Mouse (Mus musculus): ENCODE measurements at regions not wholly inside any gene's neighbourhood (a gene's known extent, or its start where the extent isn't known, plus 50 kb on each side); places are given as distances from the start of the nearest gene placed in this dataset.
A peak's percentile ranks its signal among the peaks of the same experiment; 100 is the strongest.

- no peak for ATAC-seq
- no peaks in the 10 kb centered on the region for H3K36me3 ChIP-seq (ENCODE audit: control insufficient read depth, insufficient read depth, low read length)
- H3K27ac ChIP-seq (ENCODE audit: low read depth, low read length) = no peak overlapping the region
- no peaks in the 10 kb centered on the region for H3K4me1 ChIP-seq (ENCODE audit: control insufficient read depth, insufficient read depth, low read depth, low read length)
- no peak overlapping the region for H3K4me2 ChIP-seq (ENCODE audit: low read length)
- no peak overlapping the region for H3K4me3 ChIP-seq (ENCODE audit: low read length)
- 87% methylated on average over 14 of the region's 15 CpGs for WGBS
- no peaks in the 10 kb centered on the region for H3K27me3 ChIP-seq (replicated peaks; ENCODE audit: control insufficient read depth, insufficient read depth, low read length)
- H3K9me3 ChIP-seq (ENCODE audit: control insufficient read depth, low read length) = no peaks in the 10 kb centered on the region
- H3K9ac ChIP-seq (ENCODE audit: low read depth, low read length) = no peak overlapping the region
These were observed 248.9 kb upstream of the Fam174a start for GRCm38 (mm10) chr1:95064330-95065193.

GRCm38 (mm10) chr1:95065620-95066019 lies 247.8 kb upstream of the Fam174a start:
- Histone ChIP-seq H3K4me1 (ENCODE audit: control insufficient read depth, insufficient read depth, low read depth, low read length) (no peaks in the 10 kb centered on the region), H3K4me2 (ENCODE audit: low read length) (no peak overlapping the region), H3K9me3 (ENCODE audit: control insufficient read depth, low read length) (no peaks in the 10 kb centered on the region), H3K4me3 (ENCODE audit: low read length) (no peak overlapping the region), H3K9ac (ENCODE audit: low read depth, low read length) (no peak overlapping the region), H3K27me3 (replicated peaks; ENCODE audit: control insufficient read depth, insufficient read depth, low read length) (no peaks in the 10 kb centered on the region), H3K27ac (ENCODE audit: low read depth, low read length) (no peak overlapping the region), H3K36me3 (ENCODE audit: control insufficient read depth, insufficient read depth, low read length) (no peaks in the 10 kb centered on the region)
- ATAC-seq = no peak

GRCm38 (mm10) chr1:95066040-95066439 lies 247.4 kb upstream of the Fam174a start:
- H3K27me3 ChIP-seq (replicated peaks; ENCODE audit: control insufficient read depth, insufficient read depth, low read length) = no peaks in the 10 kb centered on the region
- H3K9me3 ChIP-seq (ENCODE audit: control insufficient read depth, low read length) = no peaks in the 10 kb centered on the region
- no peaks in the 10 kb centered on the region for H3K36me3 ChIP-seq (ENCODE audit: control insufficient read depth, insufficient read depth, low read length)
- no peak overlapping the region for H3K9ac ChIP-seq (ENCODE audit: low read depth, low read length)
- no peak overlapping the region for H3K4me3 ChIP-seq (ENCODE audit: low read length)
- WGBS = 91% methylated on average over 4 of the region's 4 CpGs
- no peak overlapping the region for H3K4me2 ChIP-seq (ENCODE audit: low read length)
- H3K4me1 ChIP-seq (ENCODE audit: control insufficient read depth, insufficient read depth, low read depth, low read length) = no peaks in the 10 kb centered on the region
- H3K27ac ChIP-seq (ENCODE audit: low read depth, low read length) = no peak overlapping the region
- ATAC-seq = no peak

- H3K9me3 ChIP-seq (ENCODE audit: control insufficient read depth, low read length) = no peaks in the 10 kb centered on the region
These were observed 238.3 kb upstream of the Fam174a start for GRCm38 (mm10) chr1:95075151-95075550.

GRCm38 (mm10) chr1:95109966-95110365 lies 203.5 kb upstream of the Fam174a start:
- no peaks in the 10 kb centered on the region for H3K27me3 ChIP-seq (replicated peaks; ENCODE audit: control insufficient read depth, insufficient read depth, low read length)
- no peak for ATAC-seq
- no peak overlapping the region for H3K9ac ChIP-seq (ENCODE audit: low read depth, low read length)
- no peaks in the 10 kb centered on the region for H3K4me1 ChIP-seq (ENCODE audit: control insufficient read depth, insufficient read depth, low read depth, low read length)
- no peak overlapping the region for H3K4me3 ChIP-seq (ENCODE audit: low read length)
- H3K27ac ChIP-seq (ENCODE audit: low read depth, low read length) = no peak overlapping the region
- no peaks in the 10 kb centered on the region for H3K9me3 ChIP-seq (ENCODE audit: control insufficient read depth, low read length)
- no peaks in the 10 kb centered on the region for H3K36me3 ChIP-seq (ENCODE audit: control insufficient read depth, insufficient read depth, low read length)
- no peak overlapping the region for H3K4me2 ChIP-seq (ENCODE audit: low read length)

More at GRCm38 (mm10) chr1:95075151-95075550, 238.3 kb upstream of the Fam174a start:
- ATAC-seq = no peak
- no peaks in the 10 kb centered on the region for H3K36me3 ChIP-seq (ENCODE audit: control insufficient read depth, insufficient read depth, low read length)
- no peak overlapping the region for H3K9ac ChIP-seq (ENCODE audit: low read depth, low read length)
- no peak overlapping the region for H3K4me2 ChIP-seq (ENCODE audit: low read length)
- no peak overlapping the region for H3K4me3 ChIP-seq (ENCODE audit: low read length)
- H3K4me1 ChIP-seq (ENCODE audit: control insufficient read depth, insufficient read depth, low read depth, low read length) = no peaks in the 10 kb centered on the region
- no peaks in the 10 kb centered on the region for H3K27me3 ChIP-seq (replicated peaks; ENCODE audit: control insufficient read depth, insufficient read depth, low read length)
- H3K27ac ChIP-seq (ENCODE audit: low read depth, low read length) = no peak overlapping the region
- WGBS = 71% methylated on average over 1 of the region's 1 CpGs

- no peak for ATAC-seq
- H3K27ac ChIP-seq (ENCODE audit: low read depth, low read length) = no peak overlapping the region
- H3K9ac ChIP-seq (ENCODE audit: low read depth, low read length) = no peak overlapping the region
- no peak overlapping the region for H3K4me3 ChIP-seq (ENCODE audit: low read length)
- H3K9me3 ChIP-seq (ENCODE audit: control insufficient read depth, low read length) = no peaks in the 10 kb centered on the region
- no peaks in the 10 kb centered on the region for H3K27me3 ChIP-seq (replicated peaks; ENCODE audit: control insufficient read depth, insufficient read depth, low read length)
- H3K36me3 ChIP-seq (ENCODE audit: control insufficient read depth, insufficient read depth, low read length) = no peaks in the 10 kb centered on the region
- no peak overlapping the region for H3K4me2 ChIP-seq (ENCODE audit: low read length)
- no peaks in the 10 kb centered on the region for H3K4me1 ChIP-seq (ENCODE audit: control insufficient read depth, insufficient read depth, low read depth, low read length)
- WGBS = 91% methylated on average over 2 of the region's 2 CpGs
These were observed 199.9 kb upstream of the Fam174a start for GRCm38 (mm10) chr1:95113493-95113892.

GRCm38 (mm10) chr1:95147531-95147930 lies 165.9 kb upstream of the Fam174a start:
- H3K27me3 ChIP-seq (replicated peaks; ENCODE audit: control insufficient read depth, insufficient read depth, low read length) = no peaks in the 10 kb centered on the region
- ATAC-seq = no peak
- no peaks in the 10 kb centered on the region for H3K4me1 ChIP-seq (ENCODE audit: control insufficient read depth, insufficient read depth, low read depth, low read length)
- no peak overlapping the region for H3K9ac ChIP-seq (ENCODE audit: low read depth, low read length)
- no peak overlapping the region for H3K27ac ChIP-seq (ENCODE audit: low read depth, low read length)
- 97% methylated on average over 3 of the region's 3 CpGs for WGBS
- H3K9me3 ChIP-seq (ENCODE audit: control insufficient read depth, low read length) = no peaks in the 10 kb centered on the region
- no peaks in the 10 kb centered on the region for H3K36me3 ChIP-seq (ENCODE audit: control insufficient read depth, insufficient read depth, low read length)
- no peak overlapping the region for H3K4me3 ChIP-seq (ENCODE audit: low read length)
- no peak overlapping the region for H3K4me2 ChIP-seq (ENCODE audit: low read length)

GRCm38 (mm10) chr1:95174013-95174582 lies 139.3 kb upstream of the Fam174a start:
- Histone ChIP-seq H3K4me3 (ENCODE audit: low read length) (no peak overlapping the region), H3K4me2 (ENCODE audit: low read length) (no peak overlapping the region), H3K27ac (ENCODE audit: low read depth, low read length) (no peak overlapping the region), H3K4me1 (ENCODE audit: control insufficient read depth, insufficient read depth, low read depth, low read length) (no peaks in the 10 kb centered on the region), H3K36me3 (ENCODE audit: control insufficient read depth, insufficient read depth, low read length) (no peaks in the 10 kb centered on the region), H3K27me3 (replicated peaks; ENCODE audit: control insufficient read depth, insufficient read depth, low read length) (no peaks in the 10 kb centered on the region), H3K9me3 (ENCODE audit: control insufficient read depth, low read length) (no peaks in the 10 kb centered on the region), H3K9ac (ENCODE audit: low read depth, low read length) (no peak overlapping the region)
- no peak for ATAC-seq
- WGBS = 62% methylated on average over 2 of the region's 2 CpGs

GRCm38 (mm10) chr1:95218912-95219311 lies 94.5 kb upstream of the Fam174a start:
- Histone ChIP-seq H3K4me2 (ENCODE audit: low read length) (no peak overlapping the region), H3K36me3 (ENCODE audit: control insufficient read depth, insufficient read depth, low read length) (no peaks in the 10 kb centered on the region), H3K27ac (ENCODE audit: low read depth, low read length) (no peak overlapping the region), H3K9ac (ENCODE audit: low read depth, low read length) (no peak overlapping the region), H3K4me1 (ENCODE audit: control insufficient read depth, insufficient read depth, low read depth, low read length) (no peaks in the 10 kb centered on the region), H3K9me3 (ENCODE audit: control insufficient read depth, low read length) (no peaks in the 10 kb centered on the region), H3K27me3 (replicated peaks; ENCODE audit: control insufficient read depth, insufficient read depth, low read length) (no peaks in the 10 kb centered on the region), H3K4me3 (ENCODE audit: low read length) (no peak overlapping the region)
- 62% methylated on average over 1 of the region's 1 CpGs for WGBS
- peak; percentile 89 for ATAC-seq

Measured in hindbrain, embryonic 16.5 days (tissue).